Mouse (Mus musculus) hindbrain, embryonic 10.5 days (tissue): ENCODE data around the gene Npc2. TPM values are rescaled to one million over a fixed set of nuclear protein-coding genes. Genes with fewer than 3 reads are reported as not detected.
A peak's percentile ranks its signal among the peaks of the same experiment; 100 is the strongest.

Source experiments
- DNase-seq: peaks from one replicate; pipeline ENCODE4 v3.0.0-alpha.2; 2017; ENCODE audit warnings: low spot score
- H3K27ac ChIP-seq: fragments of 300-500 bp; sonication (generic); 2 replicates; pipeline ENCODE4 v1.5.1; 2016; ENCODE audit warnings: mild to moderate bottlenecking, moderate library complexity
- H3K27me3 ChIP-seq: fragments of 300-500 bp; sonication (generic); 2 replicates; pipeline ENCODE4 v1.6.1; 2016; ENCODE audit warnings: mild to moderate bottlenecking; ENCODE audit not compliant: poor library complexity, insufficient read depth, severe bottlenecking
- H3K36me3 ChIP-seq: fragments of 300-500 bp; sonication (generic); 2 replicates; pipeline ENCODE4 v1.6.1; 2016; ENCODE audit warnings: mild to moderate bottlenecking, moderate library complexity
- H3K4me1 ChIP-seq: fragments of 300-500 bp; sonication (generic); replicated peaks from 2 replicates; pipeline ENCODE4 v1.6.1; 2016; ENCODE audit warnings: mild to moderate bottlenecking
- H3K4me3 ChIP-seq: fragments of 300-500 bp; sonication (generic); 2 replicates; pipeline ENCODE4 v1.5.1; 2016; ENCODE audit warnings: mild to moderate bottlenecking, moderate library complexity
- H3K9me3 ChIP-seq: fragments of 300-500 bp; sonication (generic); 2 replicates; pipeline ENCODE4 v1.6.1; 2016; ENCODE audit warnings: mild to moderate bottlenecking, moderate library complexity
- WGBS: fragments of 180-500 bp; shearing (Covaris S2); methylation state at CpG from one replicate; pipeline ENCODE4 v1.1.7; 2016; 5-methylcytosine and 5-hydroxymethylcytosine counted together
- polyA plus RNA-seq: library from polyadenylated mRNA; unstranded; fragments of >200 nt; fragmentation: Nextera tagmentation; extraction: Ambion mirVana; gene quantifications from 2 replicates; pipeline ENCODE4 v1.2.1, GENCODE M21; 2016

The Npc2 gene
- polyA plus RNA-seq, 1 experiment from 2014 or later = 89.0 TPM

DNA sequence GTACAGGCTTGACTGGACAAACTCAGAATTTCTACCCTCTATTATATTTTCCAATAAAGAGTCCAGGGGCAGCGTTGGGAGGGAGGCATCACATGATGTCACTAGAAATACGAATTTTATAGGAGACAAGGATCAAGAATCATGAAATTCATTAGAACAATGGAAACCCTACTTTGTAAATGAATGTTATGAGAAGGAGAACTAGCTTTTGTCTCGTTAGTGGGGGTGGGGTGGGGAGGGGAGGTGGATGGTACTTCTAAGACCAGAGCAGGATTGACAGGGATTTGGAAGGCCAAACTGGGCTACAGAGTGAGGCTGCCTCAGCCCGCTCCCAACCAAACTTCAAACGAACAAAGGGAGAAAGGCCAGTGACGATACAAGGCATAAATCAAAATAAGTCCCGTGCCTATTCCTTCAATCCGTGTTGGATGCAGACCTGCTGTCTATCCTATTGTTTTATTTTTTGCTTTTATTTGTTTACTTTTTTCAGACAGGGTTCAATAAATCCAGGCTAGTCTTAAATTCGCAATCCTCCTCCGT lies 901 bp downstream of the Npc2 start:
- no peaks in the 10 kb centered on the region for H3K9me3 ChIP-seq
- no peaks in the 10 kb centered on the region for H3K27me3 ChIP-seq
- 5% methylated on average over 10 of the region's 10 CpGs for WGBS
- peak overlapping the region; percentile 86 for H3K4me3 ChIP-seq
- DNase-seq = peak; percentile 47
- H3K27ac ChIP-seq = peak overlapping the region; percentile 96
- H3K36me3 ChIP-seq = peaks cover 46% of the 10 kb centered on the region
- H3K4me1 ChIP-seq = peaks cover 40% of the 10 kb centered on the region

DNA sequence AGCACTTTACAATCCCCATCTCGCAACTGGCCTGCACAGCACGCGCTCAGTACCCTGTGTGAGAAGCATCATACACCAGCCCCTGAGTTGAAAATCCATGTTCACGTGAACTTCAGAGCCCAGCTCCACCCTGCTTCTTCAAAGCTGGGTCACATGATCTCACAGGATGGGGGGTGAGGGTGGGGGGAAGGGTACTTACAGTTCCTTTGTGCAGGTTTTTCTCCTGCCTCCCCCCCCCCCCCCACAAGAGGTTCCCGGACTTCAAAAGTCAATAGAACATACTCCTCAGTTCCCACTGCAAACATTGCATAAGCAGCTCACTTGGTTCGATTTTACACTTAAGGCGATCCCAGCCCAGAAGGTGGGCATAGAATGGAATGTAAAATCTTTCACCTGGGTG lies 3.3 kb downstream of the Npc2 start:
- peaks cover 55% of the 10 kb centered on the region for H3K36me3 ChIP-seq
- no peak overlapping the region for H3K27ac ChIP-seq
- H3K4me1 ChIP-seq = peaks cover 41% of the 10 kb centered on the region
- DNase-seq = no peak
- no peaks in the 10 kb centered on the region for H3K27me3 ChIP-seq
- H3K9me3 ChIP-seq = no peaks in the 10 kb centered on the region
- WGBS = 91% methylated on average over 7 of the region's 7 CpGs
- H3K4me3 ChIP-seq = no peak overlapping the region

DNA sequence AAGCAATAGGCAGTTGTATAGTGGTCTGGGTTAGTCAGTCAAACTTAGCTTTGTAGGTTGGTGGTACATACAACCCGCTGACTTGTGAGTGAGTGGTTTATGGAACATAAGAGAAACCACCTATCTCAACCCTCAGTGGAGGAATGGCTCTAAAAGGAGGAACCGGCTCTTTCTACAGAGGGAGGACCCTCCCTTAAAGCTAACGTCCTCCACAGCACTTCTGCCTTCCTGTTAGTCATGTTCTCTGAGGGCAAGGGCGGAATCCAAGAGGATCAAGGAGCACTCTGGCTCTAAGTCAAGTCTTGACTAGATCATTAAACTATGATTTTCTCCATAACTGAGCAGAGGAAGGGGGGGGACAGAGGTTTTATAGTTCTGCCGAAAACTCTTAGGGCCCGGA lies 5.4 kb downstream of the Npc2 start:
- no peaks in the 10 kb centered on the region for H3K27me3 ChIP-seq
- no peak for DNase-seq
- peaks cover 29% of the 10 kb centered on the region for H3K4me1 ChIP-seq
- H3K27ac ChIP-seq = no peak overlapping the region
- 91% methylated on average over 6 of the region's 6 CpGs for WGBS
- H3K4me3 ChIP-seq = no peak overlapping the region
- H3K36me3 ChIP-seq = peaks cover 73% of the 10 kb centered on the region
- no peaks in the 10 kb centered on the region for H3K9me3 ChIP-seq

DNA sequence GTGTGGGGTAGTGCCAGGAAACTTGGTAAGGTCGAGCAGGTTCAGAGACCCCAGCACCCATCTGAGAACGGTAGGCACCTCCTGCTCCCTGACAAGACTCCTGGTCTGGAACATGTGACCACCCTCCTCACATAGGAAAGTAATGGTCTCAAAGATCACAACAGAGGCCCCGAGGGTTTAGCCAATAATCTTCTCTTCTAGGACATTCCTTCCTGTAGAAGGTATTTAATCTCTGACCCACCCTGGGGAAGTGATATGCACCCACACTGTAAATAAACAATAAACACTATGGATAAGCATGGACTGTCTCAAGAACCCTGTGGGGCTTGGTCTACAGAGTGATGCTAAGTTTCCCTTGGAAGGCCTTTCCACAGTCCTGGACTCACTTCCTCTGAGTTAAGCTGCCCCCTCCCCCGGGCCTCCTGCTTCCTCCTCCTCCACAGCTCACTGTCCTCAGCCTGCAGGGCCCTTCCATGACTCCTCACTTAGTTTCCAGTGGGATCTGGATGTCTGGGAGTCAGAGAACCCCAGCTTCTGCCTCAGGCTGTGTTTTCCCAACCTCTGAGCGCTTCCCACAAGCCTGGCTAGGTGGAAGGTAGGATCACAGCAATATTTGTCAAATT lies 6.7 kb downstream of the Npc2 start:
- H3K4me1 ChIP-seq = peaks cover 21% of the 10 kb centered on the region
- no peak overlapping the region for H3K27ac ChIP-seq
- H3K4me3 ChIP-seq = no peak overlapping the region
- WGBS = 90% methylated on average over 5 of the region's 5 CpGs
- no peaks in the 10 kb centered on the region for H3K9me3 ChIP-seq
- peaks cover 86% of the 10 kb centered on the region for H3K36me3 ChIP-seq
- H3K27me3 ChIP-seq = no peaks in the 10 kb centered on the region
- DNase-seq = no peak

DNA sequence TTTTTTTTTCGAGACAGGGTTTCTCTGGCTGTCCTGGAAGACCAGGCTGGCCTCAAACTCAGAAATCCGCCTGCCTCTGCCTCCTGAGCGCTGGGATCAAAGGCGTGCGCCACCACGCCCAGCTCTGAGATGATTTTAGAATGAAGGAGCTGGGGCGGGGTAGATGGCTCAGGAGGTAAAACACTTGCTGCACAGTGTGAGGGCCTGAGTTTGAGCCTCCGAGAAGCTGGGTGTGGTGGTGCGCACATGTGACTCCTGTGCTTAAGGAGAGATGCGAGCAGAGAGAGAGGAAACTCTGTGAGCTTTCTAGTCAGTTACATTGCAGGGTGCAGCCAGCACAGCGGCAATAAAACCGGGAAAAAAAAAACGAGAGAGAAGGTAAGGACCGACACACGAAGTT lies 7.4 kb downstream of the Npc2 start:
- Histone ChIP-seq H3K4me3 (no peak overlapping the region), H3K27me3 (no peaks in the 10 kb centered on the region), H3K4me1 (peaks cover 13% of the 10 kb centered on the region), H3K9me3 (no peaks in the 10 kb centered on the region), H3K36me3 (peaks cover 88% of the 10 kb centered on the region), H3K27ac (no peak overlapping the region)
- 93% methylated on average over 15 of the region's 15 CpGs for WGBS
- DNase-seq = no peak

DNA sequence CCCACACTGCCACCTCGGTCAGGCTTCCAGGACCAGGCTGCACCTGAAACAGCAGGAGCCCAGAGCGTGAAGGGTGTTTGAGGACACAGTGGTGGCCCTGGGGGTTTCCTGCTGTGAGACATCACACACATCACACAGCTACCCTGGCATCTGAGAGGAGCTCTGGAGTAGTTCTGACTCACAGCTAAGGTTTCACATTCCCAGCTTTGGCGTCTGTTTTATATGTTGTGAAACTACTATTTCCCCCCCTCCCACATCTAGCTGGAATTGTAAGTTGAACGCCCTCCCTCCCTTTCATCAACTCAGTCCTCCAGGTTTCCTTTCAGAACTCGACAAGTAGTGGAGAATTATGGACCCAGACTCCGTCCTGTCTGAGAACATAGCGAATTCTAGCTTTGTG lies 8.2 kb downstream of the Npc2 start:
- Histone ChIP-seq H3K9me3 (no peaks in the 10 kb centered on the region), H3K27me3 (no peaks in the 10 kb centered on the region), H3K4me3 (no peak overlapping the region), H3K36me3 (peaks cover 88% of the 10 kb centered on the region), H3K4me1 (peaks cover 8% of the 10 kb centered on the region; the same call in 1 of the 2 replicates), H3K27ac (no peak overlapping the region)
- no peak for DNase-seq
- WGBS = 84% methylated on average over 7 of the region's 7 CpGs

DNA sequence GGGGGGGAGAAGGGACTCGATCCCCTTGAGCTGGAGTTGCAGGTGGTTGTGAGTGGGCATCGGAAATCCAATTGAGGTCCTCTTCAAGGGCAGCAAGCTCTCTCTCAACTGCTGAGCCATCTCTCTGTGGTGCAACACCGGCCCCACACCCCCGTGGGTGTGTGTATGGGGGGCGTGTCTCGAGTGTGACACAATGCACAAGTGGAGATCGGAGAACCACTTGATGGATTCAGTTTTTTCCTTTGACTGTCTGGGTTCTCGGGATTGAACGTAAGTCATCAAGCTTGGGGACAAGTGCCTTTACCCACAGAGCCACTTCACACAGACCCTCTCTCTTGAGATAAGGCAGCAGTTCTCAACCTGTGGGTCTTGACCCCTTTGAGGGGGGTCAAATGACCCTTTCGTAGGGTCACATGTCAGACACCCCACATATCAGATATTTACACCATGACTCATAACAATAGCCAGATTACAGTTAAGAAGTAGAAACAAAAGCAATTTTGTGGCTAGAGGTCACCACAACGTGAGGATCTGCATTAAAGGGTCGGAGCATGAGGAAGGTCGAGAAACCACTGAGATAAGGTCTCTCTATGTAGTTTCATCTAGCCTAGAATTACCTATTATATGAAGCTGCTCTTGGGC lies 9.3 kb downstream of the Npc2 start:
- no peaks in the 10 kb centered on the region for H3K9me3 ChIP-seq
- H3K27ac ChIP-seq = no peak overlapping the region
- 0 out of 2 replicates have a peak, but pooled peaks cover 3% of the 10 kb centered on the region for H3K4me1 ChIP-seq
- DNase-seq = no peak
- H3K27me3 ChIP-seq = no peaks in the 10 kb centered on the region
- no peak overlapping the region for H3K4me3 ChIP-seq
- H3K36me3 ChIP-seq = peaks cover 88% of the 10 kb centered on the region
- 92% methylated on average over 13 of the region's 13 CpGs for WGBS

DNA sequence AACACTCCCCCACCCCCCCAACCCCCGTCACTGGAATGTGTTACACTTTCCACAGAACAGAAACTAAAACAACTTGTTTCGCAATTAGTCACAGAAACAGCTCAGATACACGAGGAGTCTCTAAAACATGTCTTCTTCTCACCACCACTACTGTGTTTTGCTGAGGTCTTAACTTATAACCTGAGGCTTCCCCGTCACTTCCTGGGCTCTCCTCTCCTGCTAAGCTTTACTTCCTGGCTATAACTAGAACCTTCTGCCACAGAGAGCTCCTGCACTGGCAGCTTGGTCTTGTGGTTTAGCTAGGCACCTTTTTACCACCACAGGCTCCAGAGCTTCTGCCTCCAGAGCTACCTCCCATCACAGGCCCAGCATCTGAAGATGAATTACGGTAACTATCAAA lies 10.4 kb downstream of the Npc2 start:
- Histone ChIP-seq H3K27me3 (no peaks in the 10 kb centered on the region), H3K27ac (no peak overlapping the region), H3K4me1 (0 out of 2 replicates have a peak, but pooled peaks cover 3% of the 10 kb centered on the region), H3K9me3 (no peaks in the 10 kb centered on the region), H3K4me3 (no peak overlapping the region), H3K36me3 (peaks cover 91% of the 10 kb centered on the region)
- DNase-seq = no peak
- 91% methylated on average over 5 of the region's 5 CpGs for WGBS

DNA sequence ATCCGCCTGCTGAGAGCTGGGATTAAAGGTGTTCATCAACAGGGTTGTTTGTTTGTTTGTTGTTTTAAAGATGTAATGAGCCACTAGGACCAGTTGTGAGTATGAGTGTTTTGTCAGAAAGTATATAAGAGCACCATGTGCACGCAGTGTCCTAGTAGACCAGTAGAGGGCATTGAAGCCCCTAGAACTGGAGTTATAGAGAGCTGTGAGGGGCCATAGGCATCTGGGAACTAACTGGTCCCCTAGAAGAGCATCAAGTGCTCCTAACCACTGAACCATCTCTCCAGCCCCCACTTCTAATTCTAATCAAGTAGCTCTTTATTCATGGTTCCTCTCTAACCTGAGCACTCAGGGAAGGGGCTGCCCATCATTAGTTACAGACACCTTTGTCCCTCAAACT lies 13.9 kb downstream of the Npc2 start:
- Histone ChIP-seq H3K27me3 (peaks cover 2% of the 10 kb centered on the region; the same call in 1 of the 2 replicates), H3K4me1 (peaks cover 9% of the 10 kb centered on the region), H3K4me3 (no peak overlapping the region), H3K36me3 (peaks cover 91% of the 10 kb centered on the region), H3K9me3 (no peaks in the 10 kb centered on the region), H3K27ac (no peak overlapping the region)
- WGBS = 82% methylated on average over 2 of the region's 2 CpGs
- no peak for DNase-seq

DNA sequence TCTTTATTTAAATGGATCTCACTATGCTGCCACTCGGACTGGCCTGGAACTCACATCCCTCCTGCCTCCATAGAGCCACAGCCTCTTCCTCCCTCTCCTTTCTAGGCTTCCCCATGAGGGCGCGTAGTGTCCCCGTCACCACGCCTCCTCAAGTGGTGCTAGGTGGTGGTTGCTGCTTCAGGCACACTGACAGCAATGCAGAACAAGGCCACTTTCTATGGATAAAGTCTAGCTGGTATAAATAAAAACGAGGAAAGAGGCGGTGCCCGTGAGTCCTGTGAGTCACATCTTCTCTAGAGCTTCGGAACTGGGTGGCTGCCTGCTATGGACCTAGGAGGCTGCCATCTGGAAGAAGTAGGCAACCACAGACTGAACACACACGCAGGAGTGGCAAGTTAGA lies 16.9 kb downstream of the Npc2 start:
- no peak overlapping the region for H3K27ac ChIP-seq
- peaks cover 38% of the 10 kb centered on the region for H3K4me1 ChIP-seq
- peaks cover 7% of the 10 kb centered on the region; the same call in 1 of the 2 replicates for H3K27me3 ChIP-seq
- H3K9me3 ChIP-seq = no peaks in the 10 kb centered on the region
- H3K4me3 ChIP-seq = no peak overlapping the region
- H3K36me3 ChIP-seq = peaks cover 60% of the 10 kb centered on the region
- no peak for DNase-seq
- 93% methylated on average over 10 of the region's 10 CpGs for WGBS

DNA sequence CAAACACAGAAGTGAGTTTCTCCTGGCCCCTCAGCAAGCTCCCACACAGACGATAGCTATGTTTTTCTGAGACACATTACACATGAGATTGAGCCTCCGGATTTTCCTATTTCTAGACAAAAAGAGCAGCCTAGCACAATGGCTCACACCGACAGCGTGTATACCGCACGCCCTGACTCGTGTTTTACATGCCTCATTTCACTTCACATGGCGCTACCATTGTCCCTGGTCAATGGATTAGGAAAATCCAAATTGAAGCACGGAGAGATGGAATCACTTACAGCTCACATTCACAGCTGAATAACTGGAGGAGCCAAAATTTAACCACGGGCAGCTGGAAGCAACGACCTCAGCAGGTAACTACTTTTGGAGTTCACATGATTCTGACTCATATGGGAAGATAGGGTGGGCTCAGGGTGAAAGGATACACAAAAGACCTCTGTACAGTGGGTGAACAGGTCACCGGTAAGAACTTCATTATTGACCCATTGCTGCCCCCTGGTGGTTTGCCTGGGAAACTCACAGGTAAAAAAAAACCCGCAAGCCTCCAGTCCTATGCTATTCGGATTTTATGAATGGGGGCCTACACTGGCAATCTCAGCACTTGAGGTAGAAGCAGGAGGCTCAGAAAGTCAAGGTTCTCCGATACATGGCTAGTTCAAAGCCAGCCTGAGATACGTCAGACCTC lies 17.8 kb downstream of the Npc2 start:
- H3K4me1 ChIP-seq = peaks cover 46% of the 10 kb centered on the region
- H3K27ac ChIP-seq = no peak overlapping the region
- H3K27me3 ChIP-seq = peaks cover 7% of the 10 kb centered on the region; the same call in 1 of the 2 replicates
- H3K9me3 ChIP-seq = no peaks in the 10 kb centered on the region
- H3K4me3 ChIP-seq = no peak overlapping the region
- peaks cover 52% of the 10 kb centered on the region for H3K36me3 ChIP-seq
- WGBS = 57% methylated on average over 16 of the region's 16 CpGs
- peak; percentile 71 for DNase-seq

DNA sequence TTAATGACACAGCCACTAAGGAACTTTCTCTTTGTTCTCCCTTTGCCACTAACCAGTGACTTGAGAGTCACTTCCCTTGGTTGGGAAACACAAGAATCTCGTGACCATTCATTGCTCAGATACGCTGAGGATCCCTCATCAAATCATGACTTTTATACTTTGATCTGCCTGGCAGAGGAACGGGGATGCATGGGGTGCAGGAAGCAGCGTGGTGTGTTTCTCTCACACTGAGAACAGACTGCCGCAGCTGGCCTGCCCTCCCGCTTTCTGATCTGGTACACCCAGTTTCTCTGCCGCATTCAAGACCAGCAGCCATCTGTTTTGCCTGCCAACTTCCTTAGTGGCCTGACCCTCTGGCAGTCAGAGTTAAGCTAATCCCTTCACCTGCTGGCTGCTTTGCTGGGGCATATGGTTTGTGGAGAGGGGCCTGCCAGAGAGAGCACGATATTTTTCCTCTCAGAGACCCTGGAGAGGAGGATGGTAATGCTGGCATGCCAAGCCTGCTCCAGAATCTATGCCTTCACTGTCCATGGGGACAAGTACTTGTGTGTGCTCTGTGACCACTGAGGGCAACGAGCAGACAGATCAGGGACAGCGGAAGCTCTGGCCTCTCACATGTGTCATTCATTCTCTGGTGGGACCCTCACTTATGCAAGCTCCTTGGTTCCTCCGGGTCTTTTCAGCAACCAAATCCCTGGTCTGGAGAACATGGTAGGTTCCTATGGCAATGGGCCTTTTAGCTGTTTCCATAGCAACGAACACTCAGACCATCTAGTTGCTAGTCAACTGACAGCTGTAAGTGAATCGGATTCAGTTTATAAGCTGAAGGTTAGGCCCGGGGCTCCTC lies 20.6 kb downstream of the Npc2 start:
- 40% methylated on average over 14 of the region's 14 CpGs for WGBS
- peaks cover 49% of the 10 kb centered on the region for H3K4me1 ChIP-seq
- no peak overlapping the region for H3K4me3 ChIP-seq
- H3K36me3 ChIP-seq = peaks cover 24% of the 10 kb centered on the region
- peaks cover 7% of the 10 kb centered on the region; the same call in 1 of the 2 replicates for H3K27me3 ChIP-seq
- DNase-seq = peak; percentile 47
- H3K27ac ChIP-seq = peak overlapping the region; percentile 66
- H3K9me3 ChIP-seq = no peaks in the 10 kb centered on the region
